Mouse (Mus musculus) hindbrain, embryonic 13.5 days (tissue): Measurements from ENCODE around the gene Hjurp. TPM values are rescaled to one million over a fixed set of nuclear protein-coding genes. Genes with fewer than 3 reads are reported as not detected.

Source experiments
- ATAC-seq: fragments of 200-750 bp; cut with Nextera tagmentation; 2 replicates; pipeline ENCODE4 v1.8.0; 2017; ENCODE audit warnings: moderate TSS enrichment; ENCODE audit not compliant: low FRiP score
- H3K27ac ChIP-seq: fragments of 300-500 bp; sonication (generic); 2 replicates; pipeline ENCODE4 v1.5.1; 2015; ENCODE audit warnings: inconsistent platforms, mild to moderate bottlenecking, moderate library complexity
- H3K27me3 ChIP-seq: fragments of 300-500 bp; sonication (generic); 2 replicates; pipeline ENCODE4 v1.6.1; 2015; ENCODE audit warnings: mild to moderate bottlenecking, inconsistent platforms
- H3K36me3 ChIP-seq: fragments of 300-500 bp; sonication (generic); 2 replicates; pipeline ENCODE4 v1.6.1; 2015; ENCODE audit warnings: mild to moderate bottlenecking, inconsistent platforms
- H3K4me1 ChIP-seq: fragments of 300-500 bp; sonication (generic); replicated peaks from 2 replicates; pipeline ENCODE4 v1.6.1; 2015; ENCODE audit warnings: inconsistent platforms
- H3K4me2 ChIP-seq: fragments of 300-500 bp; sonication (generic); 2 replicates; pipeline ENCODE4 v1.6.1; 2015; ENCODE audit warnings: inconsistent platforms, mild to moderate bottlenecking, moderate library complexity
- H3K4me3 ChIP-seq: fragments of 300-500 bp; sonication (generic); 2 replicates; pipeline ENCODE4 v1.5.1; 2015; ENCODE audit warnings: mild to moderate bottlenecking, inconsistent platforms
- H3K9ac ChIP-seq: fragments of 300-500 bp; sonication (generic); 2 replicates; pipeline ENCODE4 v1.6.1; 2015; ENCODE audit warnings: mild to moderate bottlenecking, inconsistent platforms
- H3K9me3 ChIP-seq: fragments of 300-500 bp; sonication (generic); 2 replicates; pipeline ENCODE4 v1.6.1; 2016; ENCODE audit warnings: inconsistent platforms
- WGBS: fragments of 180-500 bp; shearing (Covaris S2); methylation state at CpG from one replicate; pipeline ENCODE4 v1.1.7; 2015; 5-methylcytosine and 5-hydroxymethylcytosine counted together
- polyA plus RNA-seq: library from polyadenylated mRNA; unstranded; fragments of >200 nt; fragmentation: Nextera tagmentation; extraction: Ambion mirVana; gene quantifications from 2 replicates; pipeline ENCODE4 v1.2.1, GENCODE M21; 2015

Gene Hjurp
- polyA plus RNA-seq, 1 experiment from 2014 or later: 82.0 TPM

DNA sequence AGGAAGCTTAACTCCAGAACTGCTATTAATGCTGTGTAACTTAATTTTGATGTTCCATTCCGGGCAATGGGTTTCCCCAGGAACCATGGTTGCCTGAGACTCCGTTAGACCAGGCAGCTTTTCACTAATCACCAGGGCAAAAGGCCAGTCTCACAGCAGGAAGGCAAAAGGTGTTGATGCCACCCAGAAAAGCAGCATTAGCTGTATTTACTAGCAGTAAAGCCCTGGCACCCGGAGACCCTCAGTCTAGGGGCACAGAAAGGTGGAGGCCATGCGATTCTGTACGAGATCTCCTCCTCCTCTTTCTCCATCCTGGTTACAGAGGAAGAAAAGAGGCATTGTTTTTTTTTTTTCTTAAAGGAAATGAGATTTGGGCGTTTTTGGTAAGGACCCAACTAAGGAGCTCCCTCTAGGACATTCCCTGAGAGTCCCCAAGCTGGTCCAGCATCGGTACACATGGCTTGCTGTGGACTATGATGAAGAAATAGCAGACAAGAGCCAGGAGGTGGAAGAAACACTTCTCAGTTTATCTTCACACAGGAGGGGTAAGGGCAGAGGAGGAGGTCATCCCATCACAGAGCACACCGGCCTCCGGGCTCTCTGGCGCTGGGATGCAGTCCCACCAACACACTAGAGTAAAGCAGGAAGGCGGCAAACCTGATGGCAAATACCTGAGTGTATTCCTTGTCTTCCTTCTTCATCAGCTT, 2.9 kb downstream of the Hjurp start:
- peaks cover 30% of the 10 kb centered on the region for H3K4me1 ChIP-seq
- peak overlapping the region; percentile 1 for H3K9ac ChIP-seq
- H3K27me3 ChIP-seq: no peaks in the 10 kb centered on the region
- WGBS: 74% methylated on average over 11 of the region's 11 CpGs
- H3K4me2 ChIP-seq: no peak overlapping the region
- H3K4me3 ChIP-seq: no peak overlapping the region
- ATAC-seq: no peak
- no peaks in the 10 kb centered on the region for H3K9me3 ChIP-seq
- no peak overlapping the region for H3K27ac ChIP-seq
- H3K36me3 ChIP-seq: peaks cover 41% of the 10 kb centered on the region

DNA sequence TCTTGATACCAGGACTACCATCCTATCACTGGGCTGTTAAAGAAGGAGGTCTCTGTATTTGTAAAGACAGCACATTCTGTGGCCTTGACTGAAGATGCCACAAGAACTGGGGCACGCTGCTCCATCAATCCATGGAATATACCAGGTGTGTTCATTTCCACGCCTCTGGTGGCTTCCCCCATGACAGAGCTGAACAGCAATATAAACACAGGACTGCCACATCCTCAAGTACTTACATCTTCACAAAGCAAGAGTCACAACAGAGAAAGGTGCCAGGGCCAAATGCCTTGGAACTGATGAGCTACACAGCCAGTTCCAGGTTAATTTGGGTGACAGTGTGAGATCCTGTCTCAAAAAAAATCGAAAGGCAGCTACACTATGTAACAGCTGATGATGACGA, 3.6 kb downstream of the Hjurp start:
- H3K4me1 ChIP-seq: peaks cover 30% of the 10 kb centered on the region
- WGBS: 83% methylated on average over 4 of the region's 4 CpGs
- H3K9me3 ChIP-seq: no peaks in the 10 kb centered on the region
- no peaks in the 10 kb centered on the region for H3K27me3 ChIP-seq
- H3K4me2 ChIP-seq: no peak overlapping the region
- H3K27ac ChIP-seq: no peak overlapping the region
- ATAC-seq: no peak
- no peak overlapping the region for H3K9ac ChIP-seq
- no peak overlapping the region for H3K4me3 ChIP-seq
- H3K36me3 ChIP-seq: peaks cover 48% of the 10 kb centered on the region

- H3K27me3 ChIP-seq: no peaks in the 10 kb centered on the region
- H3K4me1 ChIP-seq: peaks cover 30% of the 10 kb centered on the region
- no peak overlapping the region for H3K4me3 ChIP-seq
- no peak overlapping the region for H3K27ac ChIP-seq
- WGBS: 98% methylated on average over 3 of the region's 3 CpGs
- H3K9ac ChIP-seq: no peak overlapping the region
- no peaks in the 10 kb centered on the region for H3K9me3 ChIP-seq
- no peak for ATAC-seq
- peaks cover 53% of the 10 kb centered on the region for H3K36me3 ChIP-seq
- H3K4me2 ChIP-seq: no peak overlapping the region
These were observed 4.1 kb downstream of the Hjurp start for GRCm38 (mm10) chr1:88273326-88273725.

DNA sequence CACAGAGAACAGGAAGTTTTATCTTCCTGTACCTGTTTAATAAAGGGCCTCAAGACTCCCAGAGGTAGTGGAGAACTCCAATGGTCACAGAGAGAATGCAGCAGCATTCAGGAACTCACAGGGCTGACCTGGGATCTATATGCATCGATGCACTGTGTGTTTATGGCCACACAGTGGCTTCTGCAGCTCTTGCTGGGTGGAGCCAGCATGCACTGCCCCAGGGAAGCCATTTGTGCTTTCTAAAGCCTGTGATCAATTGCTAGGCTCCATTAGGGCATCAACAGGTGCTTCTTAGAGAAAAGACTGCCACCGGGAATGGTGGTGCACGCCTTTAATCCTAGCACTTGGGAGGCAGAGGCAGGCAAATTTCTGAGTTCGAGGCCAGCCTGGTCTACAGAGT, 4.6 kb downstream of the Hjurp start:
- peaks cover 26% of the 10 kb centered on the region for H3K4me1 ChIP-seq
- no peak for ATAC-seq
- H3K4me2 ChIP-seq: no peak overlapping the region
- H3K27ac ChIP-seq: no peak overlapping the region
- peaks cover 58% of the 10 kb centered on the region for H3K36me3 ChIP-seq
- H3K9me3 ChIP-seq: no peaks in the 10 kb centered on the region
- H3K4me3 ChIP-seq: no peak overlapping the region
- no peak overlapping the region for H3K9ac ChIP-seq
- WGBS: 65% methylated on average over 4 of the region's 4 CpGs
- no peaks in the 10 kb centered on the region for H3K27me3 ChIP-seq

GRCm38 (mm10) chr1:88269539-88270309, 7.7 kb downstream of the Hjurp start:
- H3K9me3 ChIP-seq: no peaks in the 10 kb centered on the region
- H3K4me2 ChIP-seq: no peak overlapping the region
- H3K36me3 ChIP-seq: peaks cover 84% of the 10 kb centered on the region
- H3K4me3 ChIP-seq: no peak overlapping the region
- no peak for ATAC-seq
- H3K4me1 ChIP-seq: 0 out of 2 replicates have a peak, but pooled peaks cover under 1% of the 10 kb centered on the region
- H3K9ac ChIP-seq: no peak overlapping the region
- H3K27me3 ChIP-seq: no peaks in the 10 kb centered on the region
- H3K27ac ChIP-seq: no peak overlapping the region
- WGBS: 88% methylated on average over 12 of the region's 12 CpGs

GRCm38 (mm10) chr1:88268070-88268469, 9.4 kb downstream of the Hjurp start:
- Histone ChIP-seq H3K27me3 (no peaks in the 10 kb centered on the region), H3K4me3 (no peak overlapping the region), H3K36me3 (peaks cover 85% of the 10 kb centered on the region), H3K4me1 (no peaks in the 10 kb centered on the region), H3K9me3 (no peaks in the 10 kb centered on the region), H3K27ac (no peak overlapping the region), H3K9ac (no peak overlapping the region), H3K4me2 (no peak overlapping the region)
- no peak for ATAC-seq
- WGBS: 89% methylated on average over 6 of the region's 6 CpGs

DNA sequence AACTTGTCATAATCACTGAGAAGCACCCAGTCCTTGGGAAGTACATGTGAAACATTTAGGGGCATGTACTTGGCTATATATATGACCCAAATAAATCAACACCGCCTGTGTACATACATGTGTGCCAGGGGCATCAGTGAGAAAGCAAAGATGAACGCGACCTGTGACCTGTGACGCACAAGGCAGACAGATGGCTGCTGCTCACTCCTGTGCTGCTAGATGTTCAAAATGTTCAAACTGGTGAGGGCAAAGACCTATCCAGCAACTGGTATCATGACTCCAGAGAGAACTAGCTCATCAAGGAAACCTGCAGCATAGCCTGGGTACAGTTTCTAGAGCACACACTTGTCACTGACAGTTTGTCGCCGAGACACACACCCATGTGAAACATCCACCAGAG, 9.9 kb downstream of the Hjurp start:
- no peak for ATAC-seq
- H3K4me3 ChIP-seq: no peak overlapping the region
- H3K27ac ChIP-seq: no peak overlapping the region
- H3K9me3 ChIP-seq: no peaks in the 10 kb centered on the region
- no peak overlapping the region for H3K4me2 ChIP-seq
- no peak overlapping the region for H3K9ac ChIP-seq
- peaks cover 2% of the 10 kb centered on the region; the same call in 1 of the 2 replicates for H3K4me1 ChIP-seq
- WGBS: 95% methylated on average over 6 of the region's 6 CpGs
- H3K27me3 ChIP-seq: no peaks in the 10 kb centered on the region
- H3K36me3 ChIP-seq: peaks cover 86% of the 10 kb centered on the region

DNA sequence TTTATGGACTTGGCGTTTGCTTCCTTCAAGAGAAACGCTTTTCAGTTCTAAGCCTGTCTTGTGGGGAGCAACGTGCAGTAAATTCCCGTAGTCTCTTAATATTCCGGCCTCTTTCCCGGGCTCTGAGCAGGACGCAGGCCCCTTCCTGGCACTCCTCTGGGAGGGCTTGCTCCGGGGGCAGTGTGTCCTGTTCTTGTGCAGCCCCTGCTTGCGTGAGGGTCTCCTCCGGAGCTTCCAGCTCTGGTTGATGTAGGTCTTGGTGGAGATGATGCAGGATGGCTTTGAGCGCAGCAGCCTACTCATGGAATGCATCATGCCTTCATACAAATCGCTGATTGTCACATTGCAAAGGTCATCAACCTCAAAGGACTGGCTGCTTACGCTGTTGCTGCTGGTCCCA, 11.3 kb downstream of the Hjurp start:
- 91% methylated on average over 13 of the region's 13 CpGs for WGBS
- no peak for ATAC-seq
- Histone ChIP-seq H3K4me2 (no peak overlapping the region), H3K4me3 (no peak overlapping the region), H3K4me1 (peaks cover 5% of the 10 kb centered on the region), H3K9ac (no peak overlapping the region), H3K27ac (no peak overlapping the region), H3K9me3 (no peaks in the 10 kb centered on the region), H3K36me3 (peaks cover 90% of the 10 kb centered on the region), H3K27me3 (no peaks in the 10 kb centered on the region)

DNA sequence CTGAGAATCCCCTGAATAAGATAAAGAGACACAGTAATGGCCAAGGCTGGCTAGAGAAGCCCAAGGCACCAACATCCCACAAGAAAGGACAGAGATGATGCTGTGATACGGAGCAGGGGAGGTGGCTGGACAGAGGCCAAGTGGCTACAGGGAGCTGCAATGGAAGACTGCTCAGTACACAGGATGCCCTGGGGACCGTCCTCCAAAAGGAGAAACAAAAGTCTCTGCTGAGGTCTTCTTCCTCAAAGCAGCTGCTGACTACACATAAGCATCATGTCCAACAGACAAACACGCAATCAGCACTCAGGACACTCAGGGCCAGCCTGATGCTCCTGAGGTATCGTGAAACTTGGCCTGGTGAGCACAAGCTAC, 12.6 kb downstream of the Hjurp start:
- Histone ChIP-seq H3K4me1 (peaks cover 10% of the 10 kb centered on the region), H3K9ac (no peak overlapping the region), H3K4me2 (no peak overlapping the region), H3K27me3 (no peaks in the 10 kb centered on the region), H3K36me3 (peaks cover 100% of the 10 kb centered on the region), H3K9me3 (no peaks in the 10 kb centered on the region), H3K4me3 (no peak overlapping the region), H3K27ac (no peak overlapping the region)
- no peak for ATAC-seq
- WGBS: 78% methylated on average over 4 of the region's 4 CpGs

DNA sequence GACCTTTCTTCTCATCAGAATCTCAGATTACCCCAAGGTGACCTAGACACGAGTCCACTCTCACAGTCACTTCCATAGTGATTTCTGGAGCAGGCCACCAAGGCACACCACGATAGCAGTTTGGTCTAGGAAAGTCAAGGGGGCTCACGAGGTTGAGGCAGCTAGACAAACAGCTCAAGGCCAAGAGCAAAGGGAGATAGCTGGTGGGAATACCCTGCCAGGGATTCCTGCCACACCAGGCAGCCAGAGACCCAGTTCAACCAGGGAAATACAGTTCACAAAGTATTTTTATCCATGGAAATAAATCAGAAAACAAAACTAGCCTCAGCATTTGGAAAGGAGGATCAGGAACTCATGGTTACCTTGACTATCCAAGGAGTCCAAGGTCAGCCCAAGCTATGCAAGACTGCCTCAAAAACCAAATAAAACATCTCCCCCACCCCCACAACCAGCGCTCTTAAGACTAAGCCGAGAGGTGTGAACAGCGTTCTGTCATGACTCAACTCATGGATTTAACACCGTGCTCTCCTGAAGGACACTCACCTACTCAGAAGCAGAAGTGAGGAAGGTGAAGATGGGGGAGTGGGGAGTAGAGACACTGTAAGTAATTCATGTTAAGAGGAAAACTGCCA, 13.1 kb downstream of the Hjurp start:
- no peak overlapping the region for H3K9ac ChIP-seq
- no peak overlapping the region for H3K4me2 ChIP-seq
- 92% methylated on average over 7 of the region's 7 CpGs for WGBS
- H3K4me3 ChIP-seq: no peak overlapping the region
- no peaks in the 10 kb centered on the region for H3K9me3 ChIP-seq
- H3K27me3 ChIP-seq: no peaks in the 10 kb centered on the region
- no peak overlapping the region for H3K27ac ChIP-seq
- ATAC-seq: no peak
- peaks cover 15% of the 10 kb centered on the region for H3K4me1 ChIP-seq
- H3K36me3 ChIP-seq: peaks cover 100% of the 10 kb centered on the region

DNA sequence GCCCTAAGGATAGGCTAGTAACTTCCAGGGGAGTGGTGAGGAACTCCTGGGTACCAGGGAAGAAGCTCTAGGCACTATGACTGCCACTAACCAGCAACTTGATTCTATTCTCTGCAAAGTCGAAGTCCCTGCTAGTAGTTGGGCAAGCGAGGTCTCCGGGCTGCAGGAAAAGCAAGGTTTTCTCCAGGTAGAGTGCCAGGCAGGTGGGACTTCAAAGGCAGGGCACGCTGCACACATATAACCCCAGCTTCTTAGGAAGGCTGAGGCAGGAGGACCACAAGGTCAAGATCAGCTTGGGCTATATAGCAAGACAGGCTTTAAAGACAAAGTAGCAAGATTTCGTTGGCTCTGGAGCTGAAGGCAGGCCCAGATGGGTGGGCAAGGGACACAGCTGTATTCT, 13.7 kb downstream of the Hjurp start:
- H3K4me2 ChIP-seq: no peak overlapping the region
- no peak overlapping the region for H3K9ac ChIP-seq
- H3K27ac ChIP-seq: no peak overlapping the region
- ATAC-seq: no peak
- no peaks in the 10 kb centered on the region for H3K9me3 ChIP-seq
- peaks cover 18% of the 10 kb centered on the region for H3K4me1 ChIP-seq
- H3K27me3 ChIP-seq: no peaks in the 10 kb centered on the region
- WGBS: 92% methylated on average over 5 of the region's 5 CpGs
- H3K4me3 ChIP-seq: no peak overlapping the region
- H3K36me3 ChIP-seq: peaks cover 96% of the 10 kb centered on the region

DNA sequence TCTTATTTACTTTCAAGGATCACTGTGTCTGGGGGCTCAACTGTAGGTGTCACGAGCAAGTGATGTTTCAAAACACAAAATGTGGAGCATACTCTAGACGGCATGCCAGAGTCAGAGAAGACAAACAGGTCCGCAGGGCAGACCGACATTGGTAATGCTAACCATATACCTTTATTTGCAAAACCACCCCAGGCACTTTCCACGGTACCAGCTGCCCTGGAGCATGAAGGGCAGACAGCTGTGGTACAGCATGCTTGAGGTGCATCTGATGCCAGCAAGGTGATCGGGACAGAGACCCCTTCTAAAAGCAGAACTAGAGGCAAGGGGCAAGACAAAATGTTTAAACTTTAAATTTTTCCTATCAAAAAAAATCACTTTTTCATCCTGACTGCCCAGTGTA, 14.5 kb downstream of the Hjurp start:
- Histone ChIP-seq H3K4me3 (no peak overlapping the region), H3K9me3 (peaks cover 5% of the 10 kb centered on the region), H3K36me3 (peaks cover 88% of the 10 kb centered on the region), H3K4me1 (peaks cover 22% of the 10 kb centered on the region), H3K27me3 (no peaks in the 10 kb centered on the region), H3K4me2 (no peak overlapping the region), H3K9ac (no peak overlapping the region), H3K27ac (no peak overlapping the region)
- ATAC-seq: no peak
- WGBS: 79% methylated on average over 6 of the region's 6 CpGs
